Mouse (Mus musculus) v-Abl transformed pro-B cells (cell line): ENCODE results near the gene Hdac11.
"Not testable (repeated sequence)": the region's sequence is repeated elsewhere in the genome, so short reads cannot be mapped to it uniquely, and the experiment has no call there.

Experiments used
- in situ Hi-C, 2 experiments: fragments of 400-800 bp; cut with MboI; formaldehyde crosslinking; loops; one replicate each; pipeline ENCODE4 v1.15.1; 2025; ENCODE audit not compliant: unreplicated experiment in 2 of 2

Hdac11 gene

DNA sequence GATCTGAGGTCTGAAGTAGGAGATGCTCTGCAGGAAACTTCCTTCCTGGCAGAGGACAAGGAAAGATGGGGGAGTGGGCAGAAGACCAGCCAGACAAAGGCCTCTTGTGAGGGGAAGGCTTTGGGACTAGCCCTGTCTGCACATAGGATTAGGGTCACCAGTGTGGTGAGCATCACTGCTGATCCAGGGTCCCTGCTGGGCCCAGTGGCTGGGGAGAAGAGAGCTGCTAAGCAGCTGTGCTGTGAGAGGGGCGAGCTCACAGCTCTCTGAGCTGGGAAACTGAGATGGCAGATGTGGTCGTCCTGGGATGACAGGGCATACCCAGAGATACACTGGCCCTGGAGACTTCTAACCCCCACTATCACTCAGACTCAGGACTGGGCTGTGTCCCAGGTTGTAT lies 35.0 kb downstream of the Hdac11 start:
- in situ Hi-C loops, result loop anchor here in 1 of 2 experiments (25.0 kb wide), 1 partner anchor 221 kb away; the partner anchor contains the start of gene Wnt7a

GRCm38 (mm10) chr6:91192421-91192820 lies 36.0 kb downstream of the Hdac11 start:
- in situ Hi-C loops, result loop anchor here in 1 of 2 experiments (25.0 kb wide), 1 partner anchor 220 kb away; the partner anchor contains the start of gene Wnt7a

DNA sequence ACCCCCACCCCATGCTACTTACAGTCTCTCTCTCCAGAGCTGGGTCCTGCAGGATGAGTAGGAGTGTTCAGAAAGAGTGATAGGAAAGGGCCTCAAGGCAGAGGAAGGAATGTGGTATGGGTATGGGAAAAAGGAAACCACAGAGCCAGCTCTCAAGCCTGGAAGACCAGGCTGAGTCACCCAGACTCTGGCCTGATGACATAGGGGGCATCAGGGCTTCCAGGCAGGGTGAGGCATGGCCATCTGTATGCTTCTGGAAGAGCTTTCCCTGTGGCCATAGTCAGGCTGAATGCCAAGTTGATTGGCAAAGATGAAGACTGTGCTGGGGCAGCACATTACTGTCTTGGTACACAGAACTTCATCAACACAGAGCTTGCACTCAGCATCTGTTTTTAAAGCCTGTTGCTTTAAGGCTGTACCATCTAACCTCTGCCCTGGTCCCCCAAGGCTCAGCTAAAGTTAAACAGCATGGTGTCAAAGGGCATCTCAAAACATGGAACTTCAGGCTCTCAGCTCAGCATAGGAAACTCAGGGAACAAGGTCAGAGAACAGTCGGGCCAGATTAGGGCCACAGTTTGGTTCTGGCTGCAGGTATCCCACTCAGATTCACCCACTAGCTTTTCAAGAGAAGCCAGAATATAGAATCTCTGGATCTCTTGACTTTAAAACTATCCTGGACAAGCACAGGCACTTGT lies 36.5 kb downstream of the Hdac11 start:
- in situ Hi-C loops, result loop anchor here in 1 of 2 experiments (25.0 kb wide), 1 partner anchor 219 kb away; the partner anchor contains the start of gene Wnt7a

- in situ Hi-C loops, result loop anchor here in 1 of 2 experiments (25.0 kb wide), 1 partner anchor 214 kb away; the partner anchor contains the start of gene Wnt7a
These were observed 42.0 kb downstream of the Hdac11 start for GRCm38 (mm10) chr6:91198456-91198855.

- in situ Hi-C loops, result no loop called here
These were observed 44.1 kb downstream of the Hdac11 start for GRCm38 (mm10) chr6:91200429-91201188.

- in situ Hi-C loops, result no loop called here
These were observed 45.4 kb downstream of the Hdac11 start for GRCm38 (mm10) chr6:91201881-91202341.

GRCm38 (mm10) chr6:91202571-91202970 lies 46.1 kb downstream of the Hdac11 start:
- in situ Hi-C loops, result no loop called here

- in situ Hi-C loops, result no loop called here
These were observed 48.9 kb downstream of the Hdac11 start for GRCm38 (mm10) chr6:91205346-91205745.

DNA sequence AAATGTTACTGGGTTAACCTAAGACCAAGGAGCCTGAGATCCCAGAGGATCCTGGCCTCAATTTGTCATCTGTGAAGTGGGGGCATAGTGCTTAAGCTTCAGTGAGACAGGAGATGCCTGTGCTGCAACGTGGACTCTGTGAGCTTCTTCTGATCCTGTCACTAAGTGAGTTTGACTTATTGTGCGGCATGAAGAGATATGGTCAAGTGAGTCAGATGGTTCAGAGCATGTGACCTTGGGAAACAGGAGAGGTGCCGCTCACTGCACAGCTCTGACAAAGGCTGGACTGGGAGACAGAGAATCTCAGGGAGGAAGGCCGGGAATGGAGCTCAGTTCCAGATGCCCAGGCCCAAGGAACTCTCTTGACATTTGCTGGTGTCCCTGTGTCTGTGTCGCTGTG lies 49.3 kb downstream of the Hdac11 start:
- in situ Hi-C loops, result no loop called here

DNA sequence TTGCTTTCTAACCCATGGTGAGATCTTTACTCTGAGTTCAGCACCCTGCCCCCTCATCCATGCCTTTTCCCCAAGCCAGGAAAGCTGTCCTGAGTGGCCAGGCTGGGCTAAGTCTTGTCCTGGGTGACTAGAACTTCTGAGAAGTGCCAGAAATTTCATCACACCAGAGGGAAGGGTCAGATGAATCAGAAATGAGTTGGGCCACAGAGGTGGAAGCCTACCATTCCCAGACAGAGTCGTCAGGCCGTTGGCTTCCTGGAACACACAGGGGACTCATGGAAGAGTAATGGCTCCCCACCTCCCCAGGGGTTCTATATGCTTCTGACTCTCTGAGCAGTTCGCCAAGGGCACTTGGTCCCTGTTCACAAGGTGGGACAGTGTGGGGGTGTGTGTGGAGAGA lies 51.0 kb downstream of the Hdac11 start:
- in situ Hi-C loops, result no loop called here

- in situ Hi-C loops, result no loop called here
These were observed 53.3 kb downstream of the Hdac11 start for GRCm38 (mm10) chr6:91209780-91210179.

GRCm38 (mm10) chr6:91210852-91211251 lies 54.4 kb downstream of the Hdac11 start:
- in situ Hi-C loops, result no loop called here

DNA sequence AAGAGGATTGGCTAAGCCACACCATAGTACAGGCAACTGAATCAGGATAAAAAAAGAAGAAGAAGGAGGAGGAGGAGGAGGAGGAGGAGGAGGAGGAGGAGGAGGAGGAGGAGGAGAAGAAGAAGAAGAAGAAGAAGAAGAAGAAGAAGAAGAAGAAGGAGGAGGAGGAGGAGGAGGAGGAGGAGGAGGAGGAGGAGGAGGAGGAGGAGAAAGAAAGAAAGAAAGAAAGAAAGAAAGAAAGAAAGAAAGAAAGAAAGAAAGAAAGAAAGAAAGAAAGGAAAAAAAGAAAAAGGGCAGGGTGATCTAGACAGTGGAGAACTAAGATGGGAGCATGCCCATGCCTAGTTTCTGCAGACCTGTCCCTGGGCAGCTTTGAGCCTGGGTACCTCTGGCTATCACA lies 55.7 kb downstream of the Hdac11 start, which contains the start of gene Fbln2:
Fbln2 (plus strand) TSS at position 301 of the 400 bp plus-strand sequence.
- in situ Hi-C loops, result not testable (repeated sequence)

GRCm38 (mm10) chr6:91212571-91212970 lies 56.1 kb downstream of the Hdac11 start:
- in situ Hi-C loops, result no loop called here

- in situ Hi-C loops, result no loop called here
These were observed 57.1 kb downstream of the Hdac11 start for GRCm38 (mm10) chr6:91213287-91214218.

DNA sequence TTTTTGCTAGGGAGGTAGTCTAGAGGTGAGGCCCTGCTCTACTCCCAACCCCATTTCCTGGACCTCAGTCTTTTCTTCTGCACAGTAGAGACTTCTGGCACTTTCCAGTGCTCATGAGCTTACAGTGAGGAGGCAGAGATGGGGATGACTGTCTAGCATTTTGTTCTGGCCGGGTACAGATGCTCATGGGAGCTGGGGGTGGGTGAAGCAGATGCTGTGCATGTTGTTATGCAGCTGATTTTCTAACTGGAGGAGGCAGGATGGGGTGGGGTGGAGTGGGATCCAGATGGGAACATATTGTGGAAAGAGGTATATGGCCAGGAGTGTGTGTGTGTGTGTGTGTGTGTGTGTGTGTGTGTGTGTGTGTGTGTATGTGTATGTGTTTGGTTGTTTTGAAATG lies 59.0 kb downstream of the Hdac11 start:
- in situ Hi-C loops, result no loop called here

GRCm38 (mm10) chr6:91218445-91218844 lies 62.0 kb downstream of the Hdac11 start:
- in situ Hi-C loops, result no loop called here

DNA sequence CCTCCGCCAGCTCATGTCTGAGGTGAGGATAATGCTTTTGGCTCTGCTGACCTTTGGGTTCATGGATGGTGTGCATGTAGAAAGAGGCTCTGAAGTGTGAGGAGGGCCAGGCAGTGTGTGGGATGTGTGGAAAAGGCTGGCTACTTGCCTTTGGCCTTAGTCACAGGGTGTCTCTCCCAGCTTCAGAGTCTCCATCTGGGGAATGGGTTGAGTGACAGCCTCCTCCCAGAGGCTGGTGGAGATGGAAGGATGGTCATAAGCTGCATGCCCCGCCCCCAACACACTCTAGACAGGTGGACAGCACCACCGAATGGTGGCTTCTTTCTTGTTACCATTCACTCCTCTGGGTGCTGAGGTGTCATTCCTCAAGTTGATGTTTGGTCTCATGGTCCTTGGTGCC lies 62.4 kb downstream of the Hdac11 start:
- in situ Hi-C loops, result no loop called here

DNA sequence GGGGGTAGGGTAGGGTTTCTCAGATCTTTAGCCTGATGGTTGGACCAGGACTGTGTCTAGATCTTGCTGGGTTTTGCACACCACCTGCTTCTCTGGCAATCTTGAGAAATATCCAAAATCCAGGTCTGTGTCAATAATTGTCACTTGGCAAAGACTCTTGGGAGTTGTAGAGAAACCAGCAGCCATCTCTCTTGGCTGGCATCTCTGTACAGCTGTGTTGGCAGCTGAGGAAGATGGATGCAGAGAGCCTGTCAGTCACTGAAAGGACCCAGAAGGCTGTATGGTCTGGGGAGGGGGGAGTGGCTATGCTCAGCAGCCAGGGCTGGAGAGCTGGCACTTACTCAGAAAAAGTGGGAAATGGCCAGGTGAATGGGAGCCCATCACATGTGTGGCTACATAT lies 63.6 kb downstream of the Hdac11 start:
- in situ Hi-C loops, result no loop called here

- in situ Hi-C loops, result no loop called here
These were observed 64.6 kb downstream of the Hdac11 start for GRCm38 (mm10) chr6:91221094-91221493.
